In genomic region chr6:94842856-94843255, GRCm38 (mm10) we compare ENCODE assay signal across 26 mouse cellular contexts.
"Had no signal": no experiment of that assay in that cellular context is flagged by ENCODE, and none has a peak within 500 bp of the region (broad histone marks: within the 10 kb centered on the region; RNA-seq: fewer than 3 reads in every experiment).

No protein-coding gene starts in this region.

- ATAC-seq: hindbrain, postnatal 0 days; intestine, embryonic 16.5 days; liver, embryonic 12.5 days had no signal

- DNase-seq: gastrocnemius, postnatal 14 days; gastrocnemius, postnatal 36 days; heart, adult 2 months; heart, postnatal 14 days; heart, postnatal 36 days; kidney, adult 11 months; kidney, adult 2 months; kidney, adult 9 months; kidney, postnatal 14 days; kidney, postnatal 36 days; layer of hippocampus, adult 9-11 months; layer of hippocampus, postnatal 36 days; left cerebral cortex, postnatal 4 days had no signal

- H3K4me2 ChIP-seq: heart, embryonic 11.5 days; heart, embryonic 13.5 days; heart, embryonic 15.5 days; hindbrain, embryonic 13.5 days; hindbrain, embryonic 15.5 days; kidney, embryonic 15.5 days; limb, embryonic 13.5 days; limb, embryonic 15.5 days; liver, embryonic 12.5 days had no signal

- H3K27ac ChIP-seq: heart, adult 2 months; heart, embryonic 13.5 days; heart, embryonic 15.5 days; hindbrain, embryonic 13.5 days; hindbrain, embryonic 15.5 days; hindbrain, postnatal 0 days; kidney, embryonic 15.5 days; kidney, postnatal 0 days; limb, embryonic 13.5 days; limb, embryonic 15.5 days; liver, embryonic 12.5 days; liver, embryonic 14.5 days had no signal

- H3K4me1 ChIP-seq: heart, embryonic 13.5 days; heart, embryonic 15.5 days; hindbrain, embryonic 13.5 days; hindbrain, embryonic 15.5 days; kidney, embryonic 15.5 days; limb, embryonic 15.5 days; liver, embryonic 12.5 days had no signal

- H3K4me3 ChIP-seq: heart, adult 2 months; heart, embryonic 13.5 days; heart, embryonic 15.5 days; hindbrain, embryonic 13.5 days; hindbrain, embryonic 15.5 days; kidney, embryonic 15.5 days; limb, embryonic 13.5 days; limb, embryonic 15.5 days; liver, embryonic 12.5 days had no signal

- H3K36me3 ChIP-seq: heart, embryonic 13.5 days; heart, embryonic 15.5 days; hindbrain, embryonic 13.5 days; hindbrain, embryonic 15.5 days; kidney, embryonic 15.5 days; limb, embryonic 13.5 days; limb, embryonic 15.5 days; liver, embryonic 12.5 days had no signal

- H3K9me3 ChIP-seq: heart, embryonic 13.5 days; heart, embryonic 15.5 days; hindbrain, embryonic 13.5 days; hindbrain, embryonic 15.5 days; kidney, embryonic 15.5 days; limb, embryonic 13.5 days; limb, embryonic 15.5 days; liver, embryonic 12.5 days had no signal

- H3K27me3 ChIP-seq: heart, embryonic 13.5 days; heart, embryonic 15.5 days; hindbrain, embryonic 13.5 days; hindbrain, embryonic 15.5 days; kidney, embryonic 15.5 days; limb, embryonic 13.5 days; limb, embryonic 15.5 days; liver, embryonic 12.5 days had no signal

- H3K9ac ChIP-seq: heart, embryonic 13.5 days; heart, embryonic 15.5 days; hindbrain, embryonic 13.5 days; hindbrain, embryonic 15.5 days; kidney, embryonic 15.5 days; limb, embryonic 13.5 days; limb, embryonic 15.5 days; liver, embryonic 12.5 days; liver, embryonic 14.5 days had no signal
